Mouse (Mus musculus) lung, embryonic 15.5 days (tissue): ENCODE results near the gene Shisa8. TPM values are rescaled to one million over a fixed set of nuclear protein-coding genes. Genes with fewer than 3 reads are reported as not detected.

ENCODE experiments used
- microRNA counts: library from miRNA; unstranded; fragments of <30 nt; microRNA quantifications from one replicate; lab custom pipeline; 2016
- microRNA-seq: library from miRNA; unstranded; fragments of <30 nt; microRNA quantifications from one replicate; pipeline ENCODE4, GENCODE M21; 2016
- polyA plus RNA-seq: library from polyadenylated mRNA; unstranded; fragments of >200 nt; fragmentation: Nextera tagmentation; extraction: Ambion mirVana; gene quantifications from 2 replicates; pipeline ENCODE4 v1.2.1, GENCODE M21; 2015

The Shisa8 gene
- polyA plus RNA-seq, 1 experiment from 2014 or later = 1.3 TPM

MicroRNAs encoded within 50 kb of the gene (microRNA counts, 519-probe panel; counts per million panel counts)
- microRNA mmu-miR-33 (lab: Ali Mortazavi, UCI) = 2,255 counts per million, percentile 31 among the panel's probes with 10 or more counts

Small RNAs within 50 kb of the gene (microRNA-seq; reads per million reads assigned to microRNA genes)
- 61.0 reads per million, percentile 48 among the genes with 10 or more reads in this experiment for gene Mir33

Other genes with a start within 250 kb of the Shisa8 start
- not detected in 2 replicates for gene 1700029P11Rik, start 232.3 kb downstream of the Shisa8 start, polyA plus RNA-seq
- gene Xrcc6, start 225.0 kb downstream of the Shisa8 start, polyA plus RNA-seq = 86.3 and 93.0 TPM in 2 replicates
- 20.5 and 25.1 TPM in 2 replicates for gene Desi1, start 179.0 kb downstream of the Shisa8 start, polyA plus RNA-seq
- 296 and 301 TPM in 2 replicates for gene Snu13, start 165.2 kb downstream of the Shisa8 start, polyA plus RNA-seq
- gene 4930407I10Rik, start 153.7 kb downstream of the Shisa8 start, polyA plus RNA-seq = not detected in 2 replicates
- gene Mei1, start 142.8 kb downstream of the Shisa8 start, polyA plus RNA-seq = 0.04 TPM in 1 of 2 replicates, not detected in the other
- gene Ccdc134, start 84.9 kb downstream of the Shisa8 start, polyA plus RNA-seq = 19.4 and 20.9 TPM in 2 replicates
- gene Srebf2, start 65.6 kb downstream of the Shisa8 start, polyA plus RNA-seq = 126 and 132 TPM in 2 replicates
- 0.12 TPM in 1 of 2 replicates, not detected in the other for gene Tnfrsf13c, start 11.6 kb upstream of the Shisa8 start, polyA plus RNA-seq
- 71.6 and 74.5 TPM in 2 replicates for gene Cenpm, start 31.9 kb upstream of the Shisa8 start, polyA plus RNA-seq
- gene 1500009C09Rik, start 39.6 kb upstream of the Shisa8 start, polyA plus RNA-seq = not detected in 2 replicates
- 4.1 and 6.3 TPM in 2 replicates for gene Sept3, start 62.1 kb upstream of the Shisa8 start, polyA plus RNA-seq
- 0.37 and 0.40 TPM in 2 replicates for gene Wbp2nl, start 86.1 kb upstream of the Shisa8 start, polyA plus RNA-seq
- 47.0 and 52.3 TPM in 2 replicates for gene Naga, start 126.1 kb upstream of the Shisa8 start, polyA plus RNA-seq
- 15.4 and 16.4 TPM in 2 replicates for gene Pheta2, start 126.1 kb upstream of the Shisa8 start, polyA plus RNA-seq
- gene Smdt1, start 126.1 kb upstream of the Shisa8 start, polyA plus RNA-seq = 235 and 254 TPM in 2 replicates
- gene Ndufa6, start 141.5 kb upstream of the Shisa8 start, polyA plus RNA-seq = 276 and 282 TPM in 2 replicates
- gene Cyp2d22, start 167.4 kb upstream of the Shisa8 start, polyA plus RNA-seq = 6.7 and 9.6 TPM in 2 replicates
- not detected in 2 replicates for gene Cyp2d11, start 181.2 kb upstream of the Shisa8 start, polyA plus RNA-seq
- 0.34 TPM in 1 of 2 replicates, not detected in the other for gene Cyp2d10, start 194.4 kb upstream of the Shisa8 start, polyA plus RNA-seq
- gene Cyp2d9, start 220.6 kb upstream of the Shisa8 start, polyA plus RNA-seq = not detected in 2 replicates